Mouse (Mus musculus) heart, embryonic 13.5 days (tissue): Measurements from ENCODE around the gene Slc25a18. TPM values are rescaled to one million over a fixed set of nuclear protein-coding genes. Genes with fewer than 3 reads are reported as not detected.

Experiments used
- microRNA-seq: library from miRNA; unstranded; fragments of <30 nt; microRNA quantifications from one replicate; pipeline ENCODE4, GENCODE M21; 2016
- polyA plus RNA-seq: library from polyadenylated mRNA; unstranded; fragments of >200 nt; fragmentation: Nextera tagmentation; extraction: Ambion mirVana; gene quantifications from 2 replicates; pipeline ENCODE4 v1.2.1, GENCODE M21; 2015

Gene Slc25a18
- polyA plus RNA-seq, 1 experiment from 2014 or later, result not detected

Small RNA genes within 50 kb of the gene (microRNA-seq; reads per million reads assigned to microRNA genes)
- gene Gm25193, result not detected

Other genes starting within 250 kb of the Slc25a18 start
- 13.3 and 14.1 TPM in 2 replicates for gene Hdhd5, start 242.3 kb upstream of the Slc25a18 start, polyA plus RNA-seq
- 0.79 and 0.95 TPM in 2 replicates for gene Cecr2, start 107.2 kb upstream of the Slc25a18 start, polyA plus RNA-seq
- 135 and 136 TPM in 2 replicates for gene Atp6v1e1, start 49.2 kb downstream of the Slc25a18 start, polyA plus RNA-seq
- gene Bcl2l13, start 62.6 kb downstream of the Slc25a18 start, polyA plus RNA-seq, result 26.5 and 27.1 TPM in 2 replicates
- gene Bid, start 143.3 kb downstream of the Slc25a18 start, polyA plus RNA-seq, result 8.3 and 10.7 TPM in 2 replicates